Mouse (Mus musculus) right cerebral cortex, adult 2 months (tissue): Measurements from ENCODE around the gene Astl.

ENCODE experiments used
- DNase-seq, 2 experiments: peaks; one replicate each; pipeline ENCODE4 v3.0.0; 2021 to 2022; ENCODE audit warnings: low spot score in 2 of 2

Astl gene

DNA sequence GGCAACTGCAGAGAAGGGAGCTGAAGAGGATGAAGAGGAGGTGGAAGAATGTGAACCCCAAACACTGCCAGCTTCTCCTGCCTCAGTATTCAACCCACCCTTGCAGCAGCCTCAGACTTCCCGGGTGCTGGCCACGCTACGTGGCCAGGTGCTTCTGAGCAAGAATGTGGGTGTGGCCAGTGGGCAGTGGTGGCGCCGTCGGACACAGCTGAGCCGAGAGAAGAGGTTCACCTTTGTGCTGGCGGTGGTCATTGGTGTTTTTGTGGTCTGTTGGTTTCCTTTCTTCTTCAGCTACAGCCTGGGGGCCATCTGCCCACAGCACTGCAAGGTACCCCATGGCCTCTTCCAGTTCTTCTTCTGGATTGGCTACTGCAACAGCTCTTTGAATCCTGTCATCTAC is 26.0 kb downstream of the Astl start:
- DNase-seq, result no peak

GRCm38 (mm10) chr2:127367126-127367820 is 28.8 kb downstream of the Astl start:
- no peak for DNase-seq

DNA sequence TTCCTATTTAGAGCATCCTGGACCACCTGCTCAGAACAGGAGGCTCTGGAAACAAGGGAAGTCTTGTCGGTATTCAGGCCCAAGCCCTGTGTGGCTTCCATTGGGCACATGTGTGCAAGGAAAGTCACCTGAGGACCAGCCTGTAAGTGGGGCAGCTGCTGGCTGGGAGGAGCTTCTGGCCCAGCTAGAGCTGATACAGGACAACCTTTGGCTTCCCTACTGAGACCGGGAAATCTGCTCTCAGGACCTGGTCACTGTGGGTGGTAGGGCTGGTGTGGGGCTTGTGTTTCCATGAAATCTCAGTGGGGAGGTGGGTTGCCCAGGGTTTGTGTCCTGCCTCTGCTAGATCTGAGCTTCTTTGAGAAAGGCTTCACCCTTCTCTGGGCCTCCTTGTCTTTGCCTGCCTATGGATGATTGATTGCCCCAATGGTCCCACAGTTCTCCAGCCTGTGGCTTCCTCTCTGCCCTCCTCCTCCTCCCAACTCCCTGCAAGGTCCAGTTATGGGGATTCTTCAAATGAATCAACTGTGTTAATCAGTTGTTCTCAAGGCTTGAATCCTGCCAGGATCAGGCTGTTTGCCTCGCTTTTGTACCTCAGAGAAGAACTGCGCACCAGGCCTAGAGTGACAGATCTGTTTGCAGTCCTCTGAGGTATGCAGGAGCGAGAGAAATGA is 31.4 kb downstream of the Astl start:
- no peak for DNase-seq

DNA sequence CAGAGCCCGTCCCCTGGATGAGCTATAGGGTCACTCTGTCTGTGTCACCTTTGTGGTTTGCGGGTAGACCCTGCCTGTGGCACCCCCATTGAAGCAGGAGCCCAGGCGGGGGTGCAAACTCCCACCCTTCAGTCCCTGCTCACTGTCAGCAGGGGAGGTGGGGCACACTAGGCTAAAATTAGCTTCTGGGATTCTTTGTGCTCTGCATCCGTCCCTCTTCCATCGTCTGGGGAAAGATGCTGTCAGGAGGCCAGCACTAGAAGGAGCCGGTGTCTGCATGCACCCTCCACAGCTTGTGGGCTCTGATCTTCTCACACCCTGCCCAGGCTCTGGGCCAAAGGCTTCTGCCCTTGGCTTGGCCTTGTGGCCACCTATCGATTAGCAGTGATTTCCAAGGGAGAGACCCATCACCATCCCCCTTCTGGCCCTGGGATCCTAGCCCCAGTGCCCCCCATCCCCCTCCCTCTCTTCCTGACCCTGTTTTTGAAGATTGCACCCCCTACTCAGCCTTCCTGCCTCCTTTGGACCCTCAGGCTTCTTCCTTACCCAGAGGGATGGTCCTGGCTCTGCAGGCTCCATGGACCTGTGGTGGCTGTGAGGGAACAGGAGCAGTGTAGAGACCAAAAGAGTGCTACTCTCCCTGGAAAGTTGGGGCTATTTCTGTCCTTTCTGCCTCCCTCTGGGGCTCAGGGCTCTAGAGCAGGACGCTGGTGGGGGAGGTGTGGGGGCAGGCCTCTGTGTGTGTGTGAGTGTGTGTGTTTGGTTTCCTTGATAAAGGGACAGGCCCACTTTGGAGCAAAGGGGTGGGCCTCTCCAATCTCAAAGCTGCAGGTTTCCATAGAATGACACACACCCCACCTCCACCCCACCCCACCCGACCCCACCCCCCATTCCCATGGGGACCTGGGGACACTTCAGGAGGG is 32.4 kb downstream of the Astl start:
- no peak for DNase-seq

DNA sequence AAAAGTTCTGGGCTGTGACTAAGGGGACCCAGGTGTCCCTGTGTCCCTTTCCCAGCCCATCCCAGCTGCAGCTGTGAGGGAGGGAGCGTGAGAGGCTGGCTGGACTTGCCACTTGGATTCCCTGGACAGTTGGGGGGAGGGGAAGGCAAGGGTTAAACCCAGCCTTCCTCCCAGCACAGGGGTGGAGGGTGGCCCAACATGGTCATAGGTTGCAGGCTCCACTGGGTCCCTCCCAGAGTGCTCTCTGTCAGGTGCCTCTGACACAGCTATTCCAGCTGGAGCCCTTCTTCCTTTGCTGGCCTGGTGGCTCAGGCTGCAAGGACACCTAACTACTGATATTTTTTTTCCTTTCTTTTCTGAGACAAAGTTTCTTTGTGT is 33.0 kb downstream of the Astl start:
- DNase-seq, result no peak

GRCm38 (mm10) chr2:127372082-127372481 is 33.6 kb downstream of the Astl start:
- no peak for DNase-seq

- DNase-seq, result no peak
Observed at GRCm38 (mm10) chr2:127374131-127374530, 35.7 kb downstream of the Astl start.

- DNase-seq, result no peak
Observed at GRCm38 (mm10) chr2:127375087-127375486, 36.6 kb downstream of the Astl start.

DNA sequence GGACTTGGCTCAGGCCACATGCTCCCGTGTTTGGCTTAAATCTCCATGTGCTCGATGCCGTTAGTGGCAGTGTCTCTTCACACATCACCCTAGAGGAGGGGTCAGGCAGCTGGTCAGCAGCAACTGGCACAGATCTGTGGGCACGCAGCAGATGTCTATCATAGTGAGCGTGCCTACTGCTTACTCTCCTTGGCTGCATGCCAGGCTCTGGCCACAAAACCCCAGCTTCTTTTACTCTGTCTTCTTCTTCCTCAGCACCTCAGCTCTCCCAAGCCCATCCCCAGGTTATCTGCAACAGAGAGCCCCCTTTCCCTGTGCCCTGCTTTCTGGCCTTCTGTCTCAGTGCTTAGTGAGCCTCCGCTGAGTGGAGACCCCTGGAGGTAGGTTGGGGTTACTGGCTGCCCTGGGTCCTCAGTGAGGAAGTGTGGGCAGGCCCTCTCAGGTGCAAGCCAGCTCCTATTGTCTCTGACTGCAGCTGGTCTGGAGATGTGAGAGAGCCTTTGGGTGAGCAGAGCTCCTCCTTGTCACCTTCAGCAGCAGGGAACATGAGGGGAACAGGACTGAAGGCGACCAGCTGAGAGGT is 37.4 kb downstream of the Astl start:
- DNase-seq, result no peak

DNA sequence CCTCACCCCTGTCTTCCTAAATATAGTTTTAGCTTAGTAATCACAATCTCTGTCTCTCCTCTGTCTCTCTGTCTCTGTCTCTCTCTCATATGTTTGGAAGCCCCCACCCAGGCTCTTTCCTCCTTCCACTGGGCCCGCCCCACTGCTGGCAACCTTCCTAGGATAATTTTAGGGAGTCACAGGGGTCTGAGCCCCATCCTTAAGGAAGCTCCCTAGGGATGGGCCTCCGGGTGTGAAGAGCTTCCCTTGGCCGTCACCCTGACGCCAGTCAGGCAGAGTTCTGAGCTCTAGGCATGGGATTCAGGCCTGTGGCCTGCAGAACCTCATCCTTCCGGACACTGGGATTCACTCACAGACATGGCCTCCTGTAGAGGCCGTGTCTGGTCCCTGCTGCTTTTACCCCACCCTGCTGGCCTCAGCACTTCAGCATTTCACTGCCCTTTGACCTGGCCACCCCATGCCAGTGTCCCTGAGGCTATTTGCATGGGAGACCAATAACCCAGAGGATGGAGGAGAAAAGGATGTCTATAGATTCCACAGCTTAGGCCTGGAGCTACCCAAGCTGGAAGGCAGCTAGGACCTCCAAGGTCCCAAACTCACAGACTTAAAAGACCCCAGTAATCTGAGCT is 38.1 kb downstream of the Astl start:
- DNase-seq, result no peak

- DNase-seq, result no peak
Observed at GRCm38 (mm10) chr2:127377942-127378610, 39.6 kb downstream of the Astl start.

GRCm38 (mm10) chr2:127378611-127378990 is 40.2 kb downstream of the Astl start:
- no peak for DNase-seq

GRCm38 (mm10) chr2:127379250-127379649 is 40.8 kb downstream of the Astl start:
- no peak for DNase-seq

GRCm38 (mm10) chr2:127383881-127384280 is 45.4 kb downstream of the Astl start:
- DNase-seq, result no peak

- no peak for DNase-seq
Observed at GRCm38 (mm10) chr2:127387521-127387920, 49.1 kb downstream of the Astl start.

GRCm38 (mm10) chr2:127390352-127390751 is 51.9 kb downstream of the Astl start:
- no peak for DNase-seq

GRCm38 (mm10) chr2:127390846-127391245 is 52.4 kb downstream of the Astl start:
- DNase-seq, result no peak

DNA sequence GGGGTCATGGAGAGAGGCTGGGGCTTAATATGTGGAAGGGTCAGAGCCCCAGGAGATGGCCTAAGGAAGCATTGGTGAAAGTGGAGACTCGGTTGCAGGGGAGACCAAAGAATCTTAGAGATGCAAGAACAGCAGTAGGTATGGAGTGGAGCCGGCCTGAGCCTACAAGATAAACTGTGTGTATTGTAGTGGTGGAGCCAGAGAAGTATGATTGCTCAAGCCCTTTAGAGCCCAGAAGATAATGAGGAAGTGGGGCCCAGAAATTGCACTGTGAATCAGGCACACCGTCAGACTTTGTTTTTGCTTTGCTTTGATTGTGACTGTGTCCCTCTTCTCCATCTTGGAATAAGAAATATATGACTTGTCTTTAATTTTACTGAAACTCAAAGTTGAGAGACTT is 52.9 kb downstream of the Astl start:
- no peak for DNase-seq

DNA sequence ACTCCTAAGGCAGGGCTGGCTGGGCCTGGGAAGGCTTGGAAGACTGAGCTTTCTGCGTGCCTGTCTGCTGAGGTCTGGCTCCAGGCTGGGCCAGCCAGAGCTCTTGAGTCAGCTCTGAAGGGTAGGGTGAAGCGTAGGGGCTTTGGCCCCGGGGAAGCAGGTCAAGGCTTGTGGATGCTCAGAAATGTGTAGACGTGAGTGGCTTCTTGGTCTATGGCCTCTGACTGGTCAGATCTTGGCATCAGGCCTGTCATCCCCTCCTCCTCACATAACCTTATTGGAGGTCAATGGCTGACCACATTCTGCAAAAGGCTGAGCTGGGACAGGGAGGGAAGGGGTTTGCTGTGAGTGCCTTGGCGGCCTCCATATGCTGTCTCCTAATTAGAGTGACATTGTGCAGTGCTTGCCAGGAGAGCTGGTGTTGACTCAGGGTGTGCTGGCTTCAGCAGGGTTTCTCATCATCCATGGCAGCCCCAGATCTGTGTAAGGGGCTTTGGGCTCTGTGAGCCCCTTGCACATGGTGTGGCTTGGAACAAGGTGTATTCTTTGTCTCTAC is 56.2 kb downstream of the Astl start:
- DNase-seq, result no peak

- DNase-seq, result no peak
Observed at GRCm38 (mm10) chr2:127398738-127399137, 60.3 kb downstream of the Astl start.
